Mouse (Mus musculus): ENCODE results near the gene Ocel1. TPM values are rescaled to one million over a fixed set of nuclear protein-coding genes. Genes with fewer than 3 reads are reported as not detected.

Ocel1 gene
- total and polyA plus RNA-seq, 3 experiments, result 4.8 to 7.4 (median 7.1) TPM

DNA sequence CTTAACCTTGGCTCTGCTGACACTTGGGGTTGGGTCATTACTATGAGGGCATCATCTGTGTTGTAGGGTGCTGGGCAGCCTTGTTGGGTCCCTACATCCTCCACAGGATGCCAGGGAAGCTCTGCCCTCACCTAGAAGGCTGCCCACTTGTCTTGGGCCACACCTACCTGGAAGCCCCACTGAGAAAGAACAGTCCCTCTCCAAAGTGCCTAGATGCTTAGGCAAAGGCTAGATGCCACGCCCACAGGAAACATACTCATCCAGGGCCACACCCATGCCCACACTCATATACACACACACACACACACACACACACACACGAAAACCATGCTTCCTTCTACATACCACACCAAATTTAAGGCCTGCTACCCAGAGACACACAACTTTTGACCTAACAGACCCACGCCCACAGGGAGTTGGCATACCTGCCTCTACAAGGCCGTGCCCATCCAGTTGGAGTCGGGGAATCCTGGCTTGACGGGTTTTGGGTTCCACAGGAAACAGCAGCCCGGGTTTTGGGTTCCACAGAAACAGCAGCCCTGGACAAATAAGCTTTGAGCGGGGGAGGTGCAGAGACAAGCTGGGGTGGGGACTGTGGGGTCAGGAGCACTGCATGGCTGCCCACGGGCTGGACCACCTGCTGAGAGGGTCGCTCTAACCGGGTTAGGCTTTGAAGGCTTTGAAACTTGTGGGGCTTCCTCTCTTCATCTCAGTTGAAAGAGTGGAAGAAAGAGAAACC is 40.6 kb downstream of the Ocel1 start:
- Histone ChIP-seq H3K27me3 (replicated peaks) (no peaks in the 10 kb centered on the region), H3K27ac (ENCODE audit: insufficient read depth, low read depth) (no peak overlapping the region), H3K4me1 (ENCODE audit: control insufficient read depth in 1 of 2, insufficient read depth in 2 of 2) (peaks cover 8 to 21% of the 10 kb centered on the region in 2 experiments; a peak in 3 of 4 replicates), H3K4me3 (replicated peaks in 1 of 3; ENCODE audit: low read depth in 2 of 3, low read length in 2 of 3, poor library complexity in 1 of 3) (no peak overlapping the region), H3K9ac (ENCODE audit: insufficient read depth, low read depth) (no peak overlapping the region), H3K36me3 (replicated peaks in 1 of 2; ENCODE audit: control insufficient read depth in 1 of 2, insufficient read depth in 1 of 2, low read length in 1 of 2) (peaks cover 32 to 42% of the 10 kb centered on the region in 2 experiments), H3K9me3 (replicated peaks; ENCODE audit: low read length) (no peaks in the 10 kb centered on the region), H3K4me2 (ENCODE audit: insufficient read depth, low read depth, poor library complexity, severe bottlenecking) (no peak overlapping the region), H3K79me2 (replicated peaks; ENCODE audit: control insufficient read depth, extremely low read depth, insufficient read depth, poor library complexity, severe bottlenecking) (0 out of 2 replicates have a peak, but pooled peaks cover 5% of the 10 kb centered on the region)
- in situ Hi-C loops (cut with MboI; ENCODE audit: low pct_ligation_motif_present, low pct_unique_long_range_greater_than_20kb, low sequenced_read_pairs) (no loop called here), dilution Hi-C loops (cut with MboI; ENCODE audit: extremely low pct_ligation_motif_present, extremely low pct_unique_long_range_greater_than_20kb, low sequenced_read_pairs) (no loop called here)
- no peak for DNase-seq (ENCODE audit: extremely low read depth)
- TF ChIP-seq ZNF384 (IDR thresholded peaks at IDR 0.05; ENCODE audit: low read depth, low read length) (peak; percentile 40; the same call in 1 of the 2 replicates), UBTF (IDR thresholded peaks at IDR 0.05; ENCODE audit: low read depth, low read length) (no peak), PAX5 (IDR thresholded peaks at IDR 0.05; ENCODE audit: low read length) (no peak), NELFE (IDR thresholded peaks at IDR 0.05; ENCODE audit: low read depth, low read length) (no peak), CHD2 (IDR thresholded peaks at IDR 0.05; ENCODE audit: low read length) (0 out of 2 replicates have a peak, but pooled peaks have one; percentile 10), POLR2AphosphoS2 (IDR thresholded peaks at IDR 0.05; ENCODE audit: low read depth, low read length) (peak; percentile 70; the same call in 1 of the 2 replicates), IRF4 (IDR thresholded peaks at IDR 0.05; ENCODE audit: low read depth, low read length) (no peak), POLR2A (IDR thresholded peaks at IDR 0.05; ENCODE audit: low read depth, low read length) (peak; percentile 47), GABPA (IDR thresholded peaks at IDR 0.05; ENCODE audit: insufficient replicate concordance, low read depth, low read length) (no peak)

- no peak for TF ChIP-seq POLR2A (IDR thresholded peaks at IDR 0.05; ENCODE audit: low read depth, low read length)
- no peak for TF ChIP-seq CHD1 (IDR thresholded peaks at IDR 0.05; ENCODE audit: low read depth, low read length)
- TF ChIP-seq MAZ (IDR thresholded peaks at IDR 0.05; ENCODE audit: low read depth, low read length), result no peak
- no peak for TF ChIP-seq PAX5 (IDR thresholded peaks at IDR 0.05; ENCODE audit: low read length)
- TF ChIP-seq NRF1 (IDR thresholded peaks at IDR 0.05; ENCODE audit: low read depth, low read length), result no peak
- TF ChIP-seq IRF4 (IDR thresholded peaks at IDR 0.05; ENCODE audit: low read depth, low read length), result no peak
- Histone ChIP-seq H3K9ac (ENCODE audit: insufficient read depth, low read depth) (no peak overlapping the region), H3K4me2 (ENCODE audit: insufficient read depth, low read depth, poor library complexity, severe bottlenecking) (no peak overlapping the region), H3K9me3 (replicated peaks; ENCODE audit: low read length) (peaks cover 22% of the 10 kb centered on the region), H3K27ac (ENCODE audit: insufficient read depth, low read depth) (no peak overlapping the region), H3K27me3 (replicated peaks) (peaks cover 20% of the 10 kb centered on the region), H3K4me1 (ENCODE audit: control insufficient read depth in 1 of 2, insufficient read depth in 2 of 2) (no peaks in the 10 kb centered on the region), H3K79me2 (replicated peaks; ENCODE audit: control insufficient read depth, extremely low read depth, insufficient read depth, poor library complexity, severe bottlenecking) (no peaks in the 10 kb centered on the region), H3K36me3 (replicated peaks in 1 of 2; ENCODE audit: control insufficient read depth in 1 of 2, insufficient read depth in 1 of 2, low read length in 1 of 2) (no peaks in the 10 kb centered on the region), H3K4me3 (replicated peaks in 1 of 3; ENCODE audit: low read depth in 2 of 3, low read length in 2 of 3, poor library complexity in 1 of 3) (no peak overlapping the region)
- in situ Hi-C loops (cut with MboI; ENCODE audit: low pct_ligation_motif_present, low pct_unique_long_range_greater_than_20kb, low sequenced_read_pairs), result no loop called here
- dilution Hi-C loops (cut with MboI; ENCODE audit: extremely low pct_ligation_motif_present, extremely low pct_unique_long_range_greater_than_20kb, low sequenced_read_pairs), result no loop called here
- DNase-seq (ENCODE audit: extremely low read depth), result no peak
Measured at GRCm38 (mm10) chr8:71422121-71422520, 51.0 kb downstream of the Ocel1 start.

Other genes with a start within 250 kb of the Ocel1 start
Only the 20 nearest of the 22 such genes appear.
- gene Myo9b, start 98.6 kb upstream of the Ocel1 start, total RNA-seq (2012; rRNA removed), result 26.1 and 29.0 TPM in 2 replicates
- 14.2 and 15.3 TPM in 2 replicates for gene Myo9b, start 98.6 kb upstream of the Ocel1 start, total RNA-seq (2014; rRNA removed)
- gene Myo9b, start 98.6 kb upstream of the Ocel1 start, polyA plus RNA-seq (2012; ENCODE audit: insufficient read length, low read depth), result 31.5 and 36.2 TPM in 2 replicates
- 25.1 and 33.7 TPM in 2 replicates for gene Haus8, start 98.4 kb upstream of the Ocel1 start, total RNA-seq (2012; rRNA removed)
- gene Haus8, start 98.4 kb upstream of the Ocel1 start, total RNA-seq (2014; rRNA removed), result 21.0 and 25.2 TPM in 2 replicates
- 30.3 and 40.5 TPM in 2 replicates for gene Haus8, start 98.4 kb upstream of the Ocel1 start, polyA plus RNA-seq (2012; ENCODE audit: insufficient read length, low read depth)
- 118 and 130 TPM in 2 replicates for gene Use1, start 4.5 kb upstream of the Ocel1 start, total RNA-seq (2012; rRNA removed)
- gene Use1, start 4.5 kb upstream of the Ocel1 start, total RNA-seq (2014; rRNA removed), result 69.6 and 78.4 TPM in 2 replicates
- gene Use1, start 4.5 kb upstream of the Ocel1 start, polyA plus RNA-seq (2012; ENCODE audit: insufficient read length, low read depth), result 98.7 and 111 TPM in 2 replicates
- 25.2 and 25.3 TPM in 2 replicates for gene Nr2f6, start 10.7 kb downstream of the Ocel1 start, total RNA-seq (2012; rRNA removed)
- gene Nr2f6, start 10.7 kb downstream of the Ocel1 start, total RNA-seq (2014; rRNA removed), result 11.8 and 13.1 TPM in 2 replicates
- 14.2 and 15.6 TPM in 2 replicates for gene Nr2f6, start 10.7 kb downstream of the Ocel1 start, polyA plus RNA-seq (2012; ENCODE audit: insufficient read length, low read depth)
- gene Ushbp1, start 24.5 kb downstream of the Ocel1 start, total RNA-seq (2012; rRNA removed), result not detected in 2 replicates
- not detected in 2 replicates for gene Ushbp1, start 24.5 kb downstream of the Ocel1 start, total RNA-seq (2014; rRNA removed)
- gene Ushbp1, start 24.5 kb downstream of the Ocel1 start, polyA plus RNA-seq (2012; ENCODE audit: insufficient read length, low read depth), result not detected in 2 replicates
- 66.0 and 67.3 TPM in 2 replicates for gene Babam1, start 25.6 kb downstream of the Ocel1 start, total RNA-seq (2012; rRNA removed)
- gene Babam1, start 25.6 kb downstream of the Ocel1 start, total RNA-seq (2014; rRNA removed), result 47.6 and 56.7 TPM in 2 replicates
- 132 and 137 TPM in 2 replicates for gene Babam1, start 25.6 kb downstream of the Ocel1 start, polyA plus RNA-seq (2012; ENCODE audit: insufficient read length, low read depth)
- gene Ankle1, start 34.7 kb downstream of the Ocel1 start, total RNA-seq (2012; rRNA removed), result 17.9 and 24.7 TPM in 2 replicates
- gene Ankle1, start 34.7 kb downstream of the Ocel1 start, total RNA-seq (2014; rRNA removed), result 9.0 and 9.4 TPM in 2 replicates
- 17.4 and 17.6 TPM in 2 replicates for gene Ankle1, start 34.7 kb downstream of the Ocel1 start, polyA plus RNA-seq (2012; ENCODE audit: insufficient read length, low read depth)
- 28.2 and 33.2 TPM in 2 replicates for gene Abhd8, start 92.4 kb downstream of the Ocel1 start, total RNA-seq (2012; rRNA removed)
- gene Abhd8, start 92.4 kb downstream of the Ocel1 start, total RNA-seq (2014; rRNA removed), result 8.5 and 8.9 TPM in 2 replicates
- 5.2 and 6.0 TPM in 2 replicates for gene Abhd8, start 92.4 kb downstream of the Ocel1 start, polyA plus RNA-seq (2012; ENCODE audit: insufficient read length, low read depth)
- 150 and 180 TPM in 2 replicates for gene Mrpl34, start 93.7 kb downstream of the Ocel1 start, total RNA-seq (2012; rRNA removed)
- 80.1 and 94.4 TPM in 2 replicates for gene Mrpl34, start 93.7 kb downstream of the Ocel1 start, total RNA-seq (2014; rRNA removed)
- 123 and 133 TPM in 2 replicates for gene Mrpl34, start 93.7 kb downstream of the Ocel1 start, polyA plus RNA-seq (2012; ENCODE audit: insufficient read length, low read depth)
- gene Dda1, start 97.9 kb downstream of the Ocel1 start, total RNA-seq (2012; rRNA removed), result 59.3 and 62.8 TPM in 2 replicates
- gene Dda1, start 97.9 kb downstream of the Ocel1 start, total RNA-seq (2014; rRNA removed), result 49.8 and 57.4 TPM in 2 replicates
- 65.8 and 78.1 TPM in 2 replicates for gene Dda1, start 97.9 kb downstream of the Ocel1 start, polyA plus RNA-seq (2012; ENCODE audit: insufficient read length, low read depth)
- 5.5 and 6.7 TPM in 2 replicates for gene Ano8, start 114.7 kb downstream of the Ocel1 start, total RNA-seq (2012; rRNA removed)
- gene Ano8, start 114.7 kb downstream of the Ocel1 start, total RNA-seq (2014; rRNA removed), result 1.8 and 1.9 TPM in 2 replicates
- 1.8 and 2.1 TPM in 2 replicates for gene Ano8, start 114.7 kb downstream of the Ocel1 start, polyA plus RNA-seq (2012; ENCODE audit: insufficient read length, low read depth)
- 26.7 and 29.0 TPM in 2 replicates for gene Gtpbp3, start 116.8 kb downstream of the Ocel1 start, total RNA-seq (2012; rRNA removed)
- 19.5 and 20.7 TPM in 2 replicates for gene Gtpbp3, start 116.8 kb downstream of the Ocel1 start, total RNA-seq (2014; rRNA removed)
- 17.4 and 21.6 TPM in 2 replicates for gene Gtpbp3, start 116.8 kb downstream of the Ocel1 start, polyA plus RNA-seq (2012; ENCODE audit: insufficient read length, low read depth)
- 0.04 TPM in 1 of 2 replicates, not detected in the other for gene Plvap, start 140.5 kb downstream of the Ocel1 start, total RNA-seq (2012; rRNA removed)
- not detected in 2 replicates for gene Plvap, start 140.5 kb downstream of the Ocel1 start, total RNA-seq (2014; rRNA removed)
- 0.27 and 0.37 TPM in 2 replicates for gene Plvap, start 140.5 kb downstream of the Ocel1 start, polyA plus RNA-seq (2012; ENCODE audit: insufficient read length, low read depth)
- not detected in 2 replicates for gene Ccdc194, start 154.4 kb downstream of the Ocel1 start, total RNA-seq (2012; rRNA removed)
- not detected in 2 replicates for gene Ccdc194, start 154.4 kb downstream of the Ocel1 start, total RNA-seq (2014; rRNA removed)
- gene Ccdc194, start 154.4 kb downstream of the Ocel1 start, polyA plus RNA-seq (2012; ENCODE audit: insufficient read length, low read depth), result not detected in 2 replicates
- 404 and 424 TPM in 2 replicates for gene Bst2, start 166.2 kb downstream of the Ocel1 start, total RNA-seq (2012; rRNA removed)
- gene Bst2, start 166.2 kb downstream of the Ocel1 start, total RNA-seq (2014; rRNA removed), result 304 and 321 TPM in 2 replicates
- 214 and 243 TPM in 2 replicates for gene Bst2, start 166.2 kb downstream of the Ocel1 start, polyA plus RNA-seq (2012; ENCODE audit: insufficient read length, low read depth)
- 113 and 128 TPM in 2 replicates for gene Mvb12a, start 171.6 kb downstream of the Ocel1 start, total RNA-seq (2012; rRNA removed)
- gene Mvb12a, start 171.6 kb downstream of the Ocel1 start, total RNA-seq (2014; rRNA removed), result 149 and 157 TPM in 2 replicates
- gene Mvb12a, start 171.6 kb downstream of the Ocel1 start, polyA plus RNA-seq (2012; ENCODE audit: insufficient read length, low read depth), result 80.5 and 82.1 TPM in 2 replicates
- gene Tmem221, start 187.6 kb downstream of the Ocel1 start, total RNA-seq (2012; rRNA removed), result 0.21 and 0.51 TPM in 2 replicates
- gene Tmem221, start 187.6 kb downstream of the Ocel1 start, total RNA-seq (2014; rRNA removed), result not detected in 2 replicates
- not detected in 2 replicates for gene Tmem221, start 187.6 kb downstream of the Ocel1 start, polyA plus RNA-seq (2012; ENCODE audit: insufficient read length, low read depth)
- gene Nxnl1, start 195.3 kb downstream of the Ocel1 start, total RNA-seq (2012; rRNA removed), result 0.04 TPM in 1 of 2 replicates, not detected in the other
- gene Nxnl1, start 195.3 kb downstream of the Ocel1 start, total RNA-seq (2014; rRNA removed), result not detected in 2 replicates
- gene Nxnl1, start 195.3 kb downstream of the Ocel1 start, polyA plus RNA-seq (2012; ENCODE audit: insufficient read length, low read depth), result 0.08 TPM in 1 of 2 replicates, not detected in the other
- 2.7 and 4.0 TPM in 2 replicates for gene Slc27a1, start 197.6 kb downstream of the Ocel1 start, total RNA-seq (2012; rRNA removed)
- 1.8 and 2.3 TPM in 2 replicates for gene Slc27a1, start 197.6 kb downstream of the Ocel1 start, total RNA-seq (2014; rRNA removed)
- gene Slc27a1, start 197.6 kb downstream of the Ocel1 start, polyA plus RNA-seq (2012; ENCODE audit: insufficient read length, low read depth), result 2.3 and 2.4 TPM in 2 replicates
- 183 and 215 TPM in 2 replicates for gene Pgls, start 220.9 kb downstream of the Ocel1 start, total RNA-seq (2012; rRNA removed)
- 94.2 and 118 TPM in 2 replicates for gene Pgls, start 220.9 kb downstream of the Ocel1 start, total RNA-seq (2014; rRNA removed)
- 72.5 and 74.9 TPM in 2 replicates for gene Pgls, start 220.9 kb downstream of the Ocel1 start, polyA plus RNA-seq (2012; ENCODE audit: insufficient read length, low read depth)